Mouse (Mus musculus) limb, embryonic 11.5 days (tissue): ENCODE results near the gene Ncbp1. TPM values are rescaled to one million over a fixed set of nuclear protein-coding genes. Genes with fewer than 3 reads are reported as not detected.

Source experiments
- ATAC-seq: fragments of 200-750 bp; cut with Nextera tagmentation; 2 replicates; pipeline ENCODE4 v1.8.0; 2017; ENCODE audit warnings: low read depth; ENCODE audit not compliant: insufficient number of reproducible peaks, low FRiP score, low TSS enrichment
- DNase-seq: peaks from one replicate; pipeline ENCODE4 v3.0.0-alpha.2; 2015; ENCODE audit warnings: low spot score
- H3K27ac ChIP-seq: fragments of 300-500 bp; sonication (generic); replicated peaks from 2 replicates; pipeline ENCODE4 v1.5.1; 2014; ENCODE audit warnings: low read depth, mild to moderate bottlenecking, low read length
- H3K27me3 ChIP-seq: fragments of 300-500 bp; sonication (generic); 2 replicates; pipeline ENCODE4 v1.6.1; 2014; ENCODE audit warnings: mild to moderate bottlenecking, low read length, mixed read lengths; ENCODE audit not compliant: control insufficient read depth, insufficient read depth
- H3K36me3 ChIP-seq: fragments of 300-500 bp; sonication (generic); 2 replicates; pipeline ENCODE4 v1.6.1; 2014; ENCODE audit warnings: mild to moderate bottlenecking, low read length, moderate library complexity, mixed read lengths; ENCODE audit not compliant: control insufficient read depth, insufficient read depth
- H3K4me1 ChIP-seq: fragments of 300-500 bp; sonication (generic); 2 replicates; pipeline ENCODE4 v1.6.1; 2014; ENCODE audit warnings: low read length, mixed read lengths; ENCODE audit not compliant: control insufficient read depth, insufficient read depth
- H3K4me2 ChIP-seq: fragments of 300-500 bp; sonication (generic); 2 replicates; pipeline ENCODE4 v1.6.1; 2014; ENCODE audit warnings: low read depth, mild to moderate bottlenecking, moderate library complexity; ENCODE audit not compliant: severe bottlenecking
- H3K4me3 ChIP-seq: fragments of 300-500 bp; sonication (generic); 2 replicates; pipeline ENCODE4 v1.5.1; 2014; ENCODE audit warnings: low read depth, low read length
- H3K9ac ChIP-seq: fragments of 300-500 bp; sonication (generic); 2 replicates; pipeline ENCODE4 v1.6.1; 2014; ENCODE audit warnings: mild to moderate bottlenecking, low read length
- H3K9me3 ChIP-seq: fragments of 300-500 bp; sonication (generic); 2 replicates; pipeline ENCODE4 v1.6.1; 2016; ENCODE audit warnings: low read length; ENCODE audit not compliant: control insufficient read depth
- WGBS: fragments of 180-500 bp; shearing (Covaris S2); extraction: QIAGEN DNeasy Blood & Tissue Kit; methylation state at CpG from one replicate; pipeline ENCODE4 v1.1.7; 2014; 5-methylcytosine and 5-hydroxymethylcytosine counted together
- polyA plus RNA-seq: library from polyadenylated mRNA; unstranded; fragments of >200 nt; fragmentation: Nextera tagmentation; extraction: Ambion mirVana; gene quantifications from 2 replicates; pipeline ENCODE4 v1.2.1, GENCODE M21; 2014

The Ncbp1 gene
- polyA plus RNA-seq, 1 experiment from 2014 or later = 129 TPM

DNA sequence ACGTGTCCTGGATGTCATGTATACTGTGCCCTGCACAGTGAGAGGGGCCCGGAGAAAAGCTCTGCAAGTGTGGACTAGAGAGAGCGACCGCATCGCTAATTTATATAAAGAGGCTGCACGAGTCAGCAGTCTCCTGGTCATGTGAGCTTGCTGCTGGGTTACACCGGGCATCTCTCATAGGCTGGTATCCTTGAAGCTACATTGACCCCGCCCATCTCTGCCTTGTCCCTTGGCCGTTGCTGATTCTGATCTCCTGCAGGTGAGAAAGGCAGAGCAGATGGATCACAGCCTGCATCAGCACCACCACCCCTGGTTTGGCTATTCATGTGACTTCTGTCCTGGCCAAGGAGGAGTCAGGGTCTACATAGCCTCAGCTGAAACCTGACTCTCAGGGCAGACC, 39.3 kb upstream of the Ncbp1 start:
- H3K9me3 ChIP-seq = no peaks in the 10 kb centered on the region
- H3K36me3 ChIP-seq = no peaks in the 10 kb centered on the region
- H3K9ac ChIP-seq = no peak overlapping the region
- WGBS = 79% methylated on average over 9 of the region's 9 CpGs
- DNase-seq = no peak
- H3K4me1 ChIP-seq = peaks cover 6% of the 10 kb centered on the region; the same call in 1 of the 2 replicates
- no peak overlapping the region for H3K27ac ChIP-seq
- no peaks in the 10 kb centered on the region for H3K27me3 ChIP-seq
- no peak overlapping the region for H3K4me2 ChIP-seq
- ATAC-seq = no peak
- no peak overlapping the region for H3K4me3 ChIP-seq

DNA sequence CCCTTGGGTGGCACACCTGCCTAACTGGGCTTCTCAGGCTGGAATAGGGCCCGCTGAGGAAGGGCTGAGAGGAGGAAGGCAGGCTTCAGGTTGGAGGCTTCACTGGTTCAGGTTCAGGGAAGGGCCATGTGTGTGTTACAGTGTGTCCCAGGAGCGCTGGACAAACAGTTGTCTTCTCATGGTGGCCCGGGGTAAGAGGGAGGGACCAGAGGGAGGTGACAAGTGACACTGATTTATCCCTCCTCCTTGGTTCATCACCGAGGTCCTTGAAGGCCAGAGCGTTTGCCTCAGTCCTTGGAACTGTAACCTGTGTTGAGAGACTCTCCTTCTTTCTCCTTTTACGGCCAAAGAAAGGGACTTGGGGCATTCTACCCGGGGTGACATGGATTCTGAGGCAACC, 37.9 kb upstream of the Ncbp1 start:
- H3K4me1 ChIP-seq = peaks cover 6% of the 10 kb centered on the region; the same call in 1 of the 2 replicates
- no peak overlapping the region for H3K4me2 ChIP-seq
- H3K27me3 ChIP-seq = no peaks in the 10 kb centered on the region
- H3K4me3 ChIP-seq = no peak overlapping the region
- DNase-seq = no peak
- no peak overlapping the region for H3K27ac ChIP-seq
- no peaks in the 10 kb centered on the region for H3K9me3 ChIP-seq
- no peaks in the 10 kb centered on the region for H3K36me3 ChIP-seq
- ATAC-seq = no peak
- no peak overlapping the region for H3K9ac ChIP-seq
- WGBS = 52% methylated on average over 7 of the region's 7 CpGs

DNA sequence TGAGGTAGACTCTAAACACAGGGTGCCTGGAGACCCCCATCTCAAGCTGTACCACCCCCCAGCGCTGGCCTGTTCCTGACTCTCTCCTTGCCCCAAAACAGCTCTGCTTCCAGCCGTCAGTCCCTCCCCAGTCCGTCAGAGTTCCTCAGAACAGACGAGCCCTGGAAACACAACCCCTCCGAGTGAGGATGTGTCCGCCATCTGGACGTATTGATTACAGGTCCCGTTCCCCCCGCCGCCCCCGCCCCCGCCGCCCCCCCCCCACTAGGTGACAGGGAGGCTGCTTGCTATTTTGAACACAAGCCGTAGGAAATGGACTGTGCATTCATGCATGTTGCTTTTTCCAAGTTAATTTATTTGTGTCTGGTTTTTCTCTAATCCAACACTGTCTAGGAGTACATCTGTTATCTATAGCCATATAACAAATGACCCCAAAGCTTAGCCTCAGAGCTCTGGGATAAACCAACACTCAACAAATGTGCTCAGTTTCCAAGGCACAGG, 37.2 kb upstream of the Ncbp1 start:
- ATAC-seq (peak; percentile 62; the same call in 1 of the 2 replicates), DNase-seq (peak; percentile 38)
- Histone ChIP-seq H3K9ac (no peak overlapping the region), H3K9me3 (no peaks in the 10 kb centered on the region), H3K4me1 (peaks cover 6% of the 10 kb centered on the region; the same call in 1 of the 2 replicates), H3K36me3 (no peaks in the 10 kb centered on the region), H3K27me3 (no peaks in the 10 kb centered on the region), H3K4me2 (no peak overlapping the region), H3K4me3 (no peak overlapping the region), H3K27ac (0 out of 2 replicates have a peak overlapping the region, but pooled peaks have one; percentile 47)
- 12% methylated on average over 14 of the region's 14 CpGs for WGBS

DNA sequence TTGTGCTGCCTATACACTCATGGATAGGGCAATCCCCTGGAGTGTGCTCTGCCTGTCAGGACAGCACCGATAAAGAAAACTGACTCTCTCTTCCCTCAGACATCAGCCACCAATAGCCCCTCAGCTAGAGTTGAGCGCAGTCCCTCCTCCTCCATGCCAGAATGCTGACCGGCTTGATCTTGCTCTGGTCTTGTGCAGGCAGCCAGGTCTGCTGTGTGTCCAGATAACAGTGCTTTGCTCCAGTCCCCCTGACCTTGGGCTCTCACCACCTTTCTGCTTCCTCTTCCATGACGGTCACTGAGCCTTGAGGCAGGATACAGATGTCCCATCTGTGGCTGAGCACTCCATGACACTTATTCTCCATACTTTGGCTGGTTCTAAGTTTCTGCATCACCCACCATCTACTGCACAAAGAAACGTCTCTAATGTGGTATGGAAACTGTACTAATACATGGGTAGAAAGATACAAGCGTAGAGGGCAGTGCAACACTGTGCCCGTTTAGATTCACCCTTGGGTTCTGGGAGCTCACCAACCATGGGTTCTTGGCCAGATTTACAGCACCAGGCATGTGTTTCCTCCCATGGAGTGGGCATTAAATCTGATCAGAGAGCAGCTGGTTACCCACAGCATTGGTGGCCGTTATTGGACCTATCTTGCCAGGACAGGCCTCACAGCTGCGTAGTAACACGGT, 36.2 kb upstream of the Ncbp1 start:
- H3K9me3 ChIP-seq = no peaks in the 10 kb centered on the region
- peaks cover 6% of the 10 kb centered on the region; the same call in 1 of the 2 replicates for H3K4me1 ChIP-seq
- no peaks in the 10 kb centered on the region for H3K36me3 ChIP-seq
- no peak overlapping the region for H3K4me2 ChIP-seq
- ATAC-seq = no peak
- DNase-seq = no peak
- H3K27me3 ChIP-seq = no peaks in the 10 kb centered on the region
- 91% methylated on average over 10 of the region's 10 CpGs for WGBS
- H3K27ac ChIP-seq = no peak overlapping the region
- H3K4me3 ChIP-seq = no peak overlapping the region
- no peak overlapping the region for H3K9ac ChIP-seq

DNA sequence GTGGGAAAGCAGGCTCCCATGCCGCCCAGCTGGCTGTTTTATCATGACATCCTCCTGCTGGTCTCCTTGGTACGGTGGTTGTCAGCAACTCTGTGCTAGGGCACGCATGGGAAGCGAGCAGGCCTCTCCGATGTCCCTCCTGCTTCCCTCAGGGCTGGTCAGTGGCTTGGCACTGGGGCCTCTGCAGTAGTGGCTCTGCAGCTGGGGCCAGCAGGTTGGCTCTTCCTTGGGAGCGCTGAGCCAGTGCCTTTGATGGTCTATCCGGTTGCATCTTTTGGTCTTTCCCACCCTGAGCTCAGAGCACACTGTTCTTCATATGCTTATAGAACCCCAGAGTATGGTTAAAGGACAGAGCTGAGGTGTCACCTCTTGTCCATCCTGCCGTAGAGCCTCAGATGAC, 28.3 kb upstream of the Ncbp1 start:
- H3K4me3 ChIP-seq = no peak overlapping the region
- no peaks in the 10 kb centered on the region for H3K9me3 ChIP-seq
- H3K27ac ChIP-seq = no peak overlapping the region
- 0 out of 2 replicates have a peak, but pooled peaks cover 4% of the 10 kb centered on the region for H3K36me3 ChIP-seq
- H3K27me3 ChIP-seq = no peaks in the 10 kb centered on the region
- no peaks in the 10 kb centered on the region for H3K4me1 ChIP-seq
- whole genome bisulfite sequencing = 91% methylated on average over 8 of the region's 8 CpGs
- ATAC-seq (no peak), DNase-seq (no peak)
- H3K4me2 ChIP-seq = no peak overlapping the region
- H3K9ac ChIP-seq = no peak overlapping the region

DNA sequence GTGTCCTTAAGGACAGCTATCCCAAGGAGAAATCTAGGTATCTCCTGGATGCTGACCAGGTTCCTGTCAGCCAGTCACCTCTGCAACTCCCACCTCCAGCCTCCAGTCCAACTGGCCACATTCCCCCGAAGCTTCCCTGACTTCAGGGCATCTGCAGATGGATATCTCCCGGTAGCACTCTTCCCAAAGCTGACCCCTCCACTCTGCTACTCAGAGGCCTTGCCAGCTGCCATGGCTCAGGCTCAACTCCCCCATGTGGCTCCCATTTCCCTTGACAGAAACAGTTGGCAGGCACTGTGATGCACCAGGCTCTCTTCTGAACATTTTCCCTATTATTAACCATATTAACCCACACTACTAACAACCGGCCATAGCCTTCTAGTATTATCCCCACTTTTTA, 27.1 kb upstream of the Ncbp1 start:
- no peak overlapping the region for H3K4me2 ChIP-seq
- H3K9ac ChIP-seq = no peak overlapping the region
- no peaks in the 10 kb centered on the region for H3K27me3 ChIP-seq
- WGBS = 74% methylated on average over 3 of the region's 3 CpGs
- no peaks in the 10 kb centered on the region for H3K4me1 ChIP-seq
- peaks cover 12% of the 10 kb centered on the region; the same call in 1 of the 2 replicates for H3K36me3 ChIP-seq
- H3K9me3 ChIP-seq = no peaks in the 10 kb centered on the region
- no peak overlapping the region for H3K27ac ChIP-seq
- H3K4me3 ChIP-seq = no peak overlapping the region
- DNase-seq = no peak
- no peak for ATAC-seq

DNA sequence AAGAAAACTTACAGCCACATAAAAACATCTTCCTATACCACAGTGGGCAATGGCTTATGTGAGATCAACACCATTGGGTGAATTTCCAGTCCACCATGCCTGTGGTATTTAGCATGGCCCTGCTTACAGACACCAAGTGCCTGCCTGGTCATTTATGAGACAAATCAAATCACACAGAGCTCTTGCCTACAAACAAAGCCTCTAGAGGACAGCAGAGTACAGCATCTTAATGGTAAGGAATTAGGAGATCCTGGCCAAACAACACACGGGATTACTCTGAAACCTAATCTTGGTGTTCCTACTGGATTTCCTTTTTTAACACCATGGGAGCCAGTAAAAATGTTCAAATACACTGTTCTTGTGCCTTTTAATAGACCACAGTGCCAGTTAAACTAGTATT, 23.1 kb upstream of the Ncbp1 start:
- no peak overlapping the region for H3K4me3 ChIP-seq
- no peak overlapping the region for H3K27ac ChIP-seq
- DNase-seq (no peak), ATAC-seq (no peak)
- H3K9ac ChIP-seq = no peak overlapping the region
- H3K4me2 ChIP-seq = no peak overlapping the region
- H3K36me3 ChIP-seq = peaks cover 43% of the 10 kb centered on the region
- no peaks in the 10 kb centered on the region for H3K4me1 ChIP-seq
- H3K27me3 ChIP-seq = no peaks in the 10 kb centered on the region
- H3K9me3 ChIP-seq = no peaks in the 10 kb centered on the region
- 68% methylated on average over 1 of the region's 1 CpGs for WGBS

DNA sequence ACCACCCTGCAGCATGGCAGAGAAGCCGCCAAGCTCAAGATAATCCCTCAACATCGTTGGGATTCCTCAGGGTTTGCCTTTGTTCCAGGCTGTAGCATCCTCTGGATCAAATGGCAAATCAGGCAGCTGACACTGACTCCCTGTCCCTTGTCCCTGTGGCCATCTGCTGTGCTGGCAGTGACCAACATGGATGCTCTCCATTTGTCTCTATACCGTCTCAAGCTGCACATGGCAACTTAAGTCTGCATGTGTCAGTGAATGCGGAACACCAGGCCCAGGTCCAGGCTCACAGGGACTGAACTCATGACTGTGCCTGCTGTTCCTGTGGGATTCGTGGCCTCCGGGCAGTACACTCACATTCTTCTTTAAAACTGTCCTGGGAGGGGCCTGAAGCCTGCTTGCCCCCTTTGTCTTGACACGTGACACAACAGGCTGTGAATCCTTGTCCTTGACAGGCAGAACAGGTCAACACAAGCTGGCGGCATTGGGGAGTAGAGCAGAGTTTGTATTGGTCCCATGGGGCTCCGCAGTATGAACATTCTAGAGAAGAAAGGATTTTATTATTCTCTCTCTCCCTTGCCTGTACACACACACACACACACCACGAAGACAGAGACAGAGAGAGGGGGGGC, 21.8 kb upstream of the Ncbp1 start:
- H3K36me3 ChIP-seq = peaks cover 46% of the 10 kb centered on the region
- no peaks in the 10 kb centered on the region for H3K27me3 ChIP-seq
- H3K27ac ChIP-seq = no peak overlapping the region
- WGBS = 94% methylated on average over 10 of the region's 10 CpGs
- no peak for DNase-seq
- no peak for ATAC-seq
- H3K4me2 ChIP-seq = no peak overlapping the region
- no peak overlapping the region for H3K9ac ChIP-seq
- H3K4me3 ChIP-seq = no peak overlapping the region
- no peaks in the 10 kb centered on the region for H3K4me1 ChIP-seq
- H3K9me3 ChIP-seq = no peaks in the 10 kb centered on the region
